Mouse (Mus musculus): Measurements from ENCODE around the gene Ctsw. TPM values are rescaled to one million over a fixed set of nuclear protein-coding genes. Genes with fewer than 3 reads are reported as not detected.

Ctsw gene
- polyA plus RNA-seq, 1 experiment: 0.40 TPM

- no peak for DNase-seq (ENCODE audit: extremely low spot score in 1 of 2, low spot score in 1 of 2)
Observed at GRCm38 (mm10) chr19:5444371-5444908, 23.9 kb downstream of the Ctsw start.

GRCm38 (mm10) chr19:5433951-5434350 lies 34.4 kb downstream of the Ctsw start:
- DNase-seq (ENCODE audit: extremely low spot score in 1 of 2, low spot score in 1 of 2): no peak

GRCm38 (mm10) chr19:5432992-5433852 lies 35.1 kb downstream of the Ctsw start:
- DNase-seq (ENCODE audit: extremely low spot score in 1 of 2, low spot score in 1 of 2): no peak

- no peak for DNase-seq (ENCODE audit: extremely low spot score in 1 of 2, low spot score in 1 of 2)
Observed at GRCm38 (mm10) chr19:5431911-5432464, 36.3 kb downstream of the Ctsw start.

- no peak for DNase-seq (ENCODE audit: extremely low spot score in 1 of 2, low spot score in 1 of 2)
Observed at GRCm38 (mm10) chr19:5430408-5430807, 37.9 kb downstream of the Ctsw start.

GRCm38 (mm10) chr19:5429806-5430205 lies 38.5 kb downstream of the Ctsw start:
- no peak for DNase-seq (ENCODE audit: extremely low spot score in 1 of 2, low spot score in 1 of 2)

- no peak for DNase-seq (ENCODE audit: extremely low spot score in 1 of 2, low spot score in 1 of 2)
Observed at GRCm38 (mm10) chr19:5429219-5429618, 39.1 kb downstream of the Ctsw start.

- DNase-seq (ENCODE audit: extremely low spot score in 1 of 2, low spot score in 1 of 2): no peak
Observed at GRCm38 (mm10) chr19:5428083-5428482, 40.2 kb downstream of the Ctsw start.

GRCm38 (mm10) chr19:5426640-5427290 lies 41.5 kb downstream of the Ctsw start:
- DNase-seq (ENCODE audit: extremely low spot score in 1 of 2, low spot score in 1 of 2): no peak

- DNase-seq (ENCODE audit: extremely low spot score in 1 of 2, low spot score in 1 of 2): no peak
Observed at GRCm38 (mm10) chr19:5425906-5426565, 42.3 kb downstream of the Ctsw start.

- peak; percentile 84 to 94 for DNase-seq (ENCODE audit: extremely low spot score in 1 of 2, low spot score in 1 of 2)
Observed at GRCm38 (mm10) chr19:5424782-5425741, 43.2 kb downstream of the Ctsw start, which contains the start of the genes Drap1 and AI837181. Gene Drap1 (minus strand): TSS chr19:5424979. Gene AI837181 (plus strand): TSS chr19:5425144.

GRCm38 (mm10) chr19:5424092-5424781 lies 44.1 kb downstream of the Ctsw start:
- DNase-seq (ENCODE audit: extremely low spot score in 1 of 2, low spot score in 1 of 2): peak in 1 of 2 experiments; percentile 53

GRCm38 (mm10) chr19:5423561-5423960 lies 44.7 kb downstream of the Ctsw start:
- no peak for DNase-seq (ENCODE audit: extremely low spot score in 1 of 2, low spot score in 1 of 2)

- DNase-seq (ENCODE audit: extremely low spot score in 1 of 2, low spot score in 1 of 2): no peak
Observed at GRCm38 (mm10) chr19:5422895-5423443, 45.3 kb downstream of the Ctsw start.

GRCm38 (mm10) chr19:5422267-5422666 lies 46.0 kb downstream of the Ctsw start:
- DNase-seq (ENCODE audit: extremely low spot score in 1 of 2, low spot score in 1 of 2): no peak

GRCm38 (mm10) chr19:5421784-5422183 lies 46.5 kb downstream of the Ctsw start:
- no peak for DNase-seq (ENCODE audit: extremely low spot score in 1 of 2, low spot score in 1 of 2)

- no peak for DNase-seq (ENCODE audit: extremely low spot score in 1 of 2, low spot score in 1 of 2)
Observed at GRCm38 (mm10) chr19:5420579-5420978, 47.7 kb downstream of the Ctsw start.

- DNase-seq (ENCODE audit: extremely low spot score in 1 of 2, low spot score in 1 of 2): no peak
Observed at GRCm38 (mm10) chr19:5419630-5420029, 48.7 kb downstream of the Ctsw start.
